Mouse (Mus musculus) hindbrain, embryonic 11.5 days (tissue): ENCODE measurements around the gene Morn2. TPM values are rescaled to one million over a fixed set of nuclear protein-coding genes. Genes with fewer than 3 reads are reported as not detected.

Source experiments
- ATAC-seq: fragments of 200-750 bp; cut with Nextera tagmentation; 2 replicates; pipeline ENCODE4 v1.8.0; 2017; ENCODE audit warnings: mild to moderate bottlenecking, moderate TSS enrichment, moderate library complexity; ENCODE audit not compliant: low FRiP score
- DNase-seq: peaks from one replicate; pipeline ENCODE4 v3.0.0-alpha.2; 2015; ENCODE audit warnings: low spot score
- H3K27ac ChIP-seq: fragments of 300-500 bp; sonication (generic); 2 replicates; pipeline ENCODE4 v1.5.1; 2014; ENCODE audit warnings: mild to moderate bottlenecking, low read depth, low read length
- H3K27me3 ChIP-seq: fragments of 300-500 bp; sonication (generic); 2 replicates; pipeline ENCODE4 v1.6.1; 2014; ENCODE audit warnings: mild to moderate bottlenecking, low read length, moderate library complexity, mixed read lengths; ENCODE audit not compliant: control insufficient read depth, insufficient read depth
- H3K36me3 ChIP-seq: fragments of 300-500 bp; sonication (generic); 2 replicates; pipeline ENCODE4 v1.6.1; 2014; ENCODE audit warnings: mild to moderate bottlenecking, low read length, moderate library complexity, mixed read lengths; ENCODE audit not compliant: control insufficient read depth, insufficient read depth
- H3K4me1 ChIP-seq: fragments of 300-500 bp; sonication (generic); replicated peaks from 2 replicates; pipeline ENCODE4 v1.6.1; 2014; ENCODE audit warnings: low read length, mixed read lengths; ENCODE audit not compliant: control insufficient read depth, insufficient read depth
- H3K4me2 ChIP-seq: fragments of 300-500 bp; sonication (generic); replicated peaks from 2 replicates; pipeline ENCODE4 v1.6.1; 2014; ENCODE audit warnings: mild to moderate bottlenecking, low read depth, low read length
- H3K4me3 ChIP-seq: fragments of 300-500 bp; sonication (generic); 2 replicates; pipeline ENCODE4 v1.5.1; 2014; ENCODE audit warnings: low read depth, low read length
- H3K9ac ChIP-seq: fragments of 300-500 bp; sonication (generic); 2 replicates; pipeline ENCODE4 v1.6.1; 2014; ENCODE audit warnings: low read depth, low read length
- H3K9me3 ChIP-seq: fragments of 300-500 bp; sonication (generic); 2 replicates; pipeline ENCODE4 v1.6.1; 2016; ENCODE audit warnings: low read length; ENCODE audit not compliant: control insufficient read depth
- WGBS: fragments of 180-500 bp; shearing (Covaris S2); extraction: QIAGEN DNeasy Blood & Tissue Kit; methylation state at CpG from one replicate; pipeline ENCODE4 v1.1.7; 2014; 5-methylcytosine and 5-hydroxymethylcytosine counted together
- polyA plus RNA-seq: library from polyadenylated mRNA; unstranded; fragments of >200 nt; fragmentation: Nextera tagmentation; extraction: Ambion mirVana; gene quantifications from 2 replicates; pipeline ENCODE4 v1.2.1, GENCODE M21; 2014

Gene Morn2
- polyA plus RNA-seq, 1 experiment from 2014 or later, result 32.0 TPM

DNA sequence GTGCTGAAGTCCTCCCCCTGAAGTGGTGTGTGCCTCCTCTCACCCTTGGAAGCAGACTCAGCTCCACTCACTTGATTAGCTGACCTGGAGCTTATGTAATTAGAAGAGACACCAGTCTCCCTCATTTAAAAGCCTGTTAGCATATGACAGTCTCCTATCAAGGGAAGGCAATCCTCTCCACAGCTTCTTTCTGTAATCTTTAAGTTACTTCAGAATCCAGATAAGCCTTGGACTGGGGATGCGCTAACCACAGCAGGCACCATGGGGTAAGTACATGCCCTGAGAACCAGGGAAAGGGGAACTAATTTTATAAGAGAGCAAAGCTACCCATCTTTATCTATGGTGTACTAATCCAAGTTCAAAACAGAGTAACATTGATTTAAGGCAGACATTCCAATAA lies 17.2 kb downstream of the Morn2 start, which contains the start of gene Arhgef33:
Arhgef33 (plus strand) TSS at position 157 of the 400 bp plus-strand sequence.
- H3K9ac ChIP-seq, result no peak within 1 kb of the TSS
- 89% methylated on average over 1 of the region's 1 CpGs for WGBS
- no peaks in the 10 kb centered on the region for H3K9me3 ChIP-seq
- no peaks in the 10 kb centered on the region for H3K36me3 ChIP-seq
- H3K27ac ChIP-seq, result no peak within 1 kb of the TSS
- no peaks in the 10 kb centered on the region for H3K27me3 ChIP-seq
- H3K4me2 ChIP-seq, result no peak within 1 kb of the TSS
- no peaks in the 10 kb centered on the region for H3K4me1 ChIP-seq
- ATAC-seq (no peak), DNase-seq (no peak)
- H3K4me3 ChIP-seq, result no peak within 1 kb of the TSS

DNA sequence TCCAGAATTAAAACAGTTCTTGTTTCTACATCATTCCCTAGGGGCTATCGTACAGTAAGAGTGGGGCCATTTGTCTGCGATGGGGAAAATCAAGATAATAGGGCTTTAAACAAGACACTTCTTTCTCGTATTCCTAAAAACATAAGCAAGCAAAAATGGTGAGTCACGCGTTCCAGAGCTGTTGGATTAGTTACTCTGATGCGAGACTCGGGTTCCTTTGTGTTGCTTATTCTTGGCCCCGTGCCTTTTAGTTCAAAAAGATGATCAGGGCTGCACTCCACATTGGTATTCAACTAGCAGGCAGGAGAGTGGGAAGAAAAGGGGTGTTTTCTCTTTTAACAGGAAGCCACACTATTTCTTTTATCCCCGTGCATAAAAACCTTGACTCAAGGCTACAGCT lies 21.8 kb downstream of the Morn2 start:
- no peak overlapping the region for H3K4me3 ChIP-seq
- no peaks in the 10 kb centered on the region for H3K4me1 ChIP-seq
- H3K36me3 ChIP-seq, result no peaks in the 10 kb centered on the region
- H3K27ac ChIP-seq, result no peak overlapping the region
- no peak overlapping the region for H3K4me2 ChIP-seq
- H3K9ac ChIP-seq, result no peak overlapping the region
- ATAC-seq (no peak), DNase-seq (no peak)
- no peaks in the 10 kb centered on the region for H3K9me3 ChIP-seq
- 83% methylated on average over 9 of the region's 9 CpGs for WGBS
- H3K27me3 ChIP-seq, result no peaks in the 10 kb centered on the region

DNA sequence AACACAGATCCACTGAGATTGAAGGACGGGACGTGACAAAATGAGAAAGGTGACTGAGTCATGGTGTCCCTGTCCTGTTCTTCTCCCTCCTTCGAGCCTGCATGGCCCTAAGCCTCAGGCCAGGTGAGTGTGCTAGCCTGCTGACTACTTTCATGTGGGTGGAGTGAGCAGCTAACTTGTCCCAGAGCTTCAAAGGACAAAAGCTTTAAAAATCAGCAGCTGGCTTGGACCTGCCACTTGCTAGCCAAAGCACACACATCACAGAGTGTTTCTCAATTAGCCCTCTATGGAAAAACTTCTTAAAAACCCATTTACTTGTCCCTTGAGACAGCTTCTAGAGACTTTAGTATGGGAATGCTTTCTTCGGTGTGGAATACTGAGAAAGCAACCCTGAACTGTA lies 22.4 kb downstream of the Morn2 start:
- Histone ChIP-seq H3K4me2 (no peak overlapping the region), H3K27me3 (no peaks in the 10 kb centered on the region), H3K9ac (no peak overlapping the region), H3K9me3 (no peaks in the 10 kb centered on the region), H3K4me3 (no peak overlapping the region), H3K36me3 (no peaks in the 10 kb centered on the region), H3K4me1 (no peaks in the 10 kb centered on the region), H3K27ac (no peak overlapping the region)
- DNase-seq (no peak), ATAC-seq (no peak)
- WGBS, result 81% methylated on average over 4 of the region's 4 CpGs

DNA sequence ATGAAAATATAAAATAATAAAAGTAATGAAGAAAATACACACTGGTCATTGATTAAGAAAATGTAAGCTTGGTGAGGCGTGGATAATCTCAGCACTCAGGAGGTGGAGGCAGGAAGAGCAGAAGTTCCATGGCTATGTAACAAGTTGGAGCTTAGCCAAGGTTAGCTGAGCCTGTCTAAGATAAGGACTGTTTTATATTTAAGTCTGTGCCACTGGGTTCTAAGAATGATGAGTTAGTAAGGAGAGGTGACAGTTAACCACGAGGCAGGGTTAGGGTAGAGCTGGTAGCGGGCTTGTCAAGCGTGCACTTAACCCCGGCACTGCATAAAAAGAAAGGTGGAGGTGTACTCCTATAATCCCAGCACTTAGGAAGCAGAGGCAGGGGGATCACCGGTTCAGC lies 32.2 kb downstream of the Morn2 start:
- H3K4me1 ChIP-seq, result no peaks in the 10 kb centered on the region
- H3K4me2 ChIP-seq, result no peak overlapping the region
- no peaks in the 10 kb centered on the region for H3K36me3 ChIP-seq
- ATAC-seq (no peak), DNase-seq (no peak)
- no peaks in the 10 kb centered on the region for H3K27me3 ChIP-seq
- H3K4me3 ChIP-seq, result no peak overlapping the region
- H3K9me3 ChIP-seq, result no peaks in the 10 kb centered on the region
- H3K27ac ChIP-seq, result no peak overlapping the region
- WGBS, result 91% methylated on average over 6 of the region's 6 CpGs
- H3K9ac ChIP-seq, result no peak overlapping the region

DNA sequence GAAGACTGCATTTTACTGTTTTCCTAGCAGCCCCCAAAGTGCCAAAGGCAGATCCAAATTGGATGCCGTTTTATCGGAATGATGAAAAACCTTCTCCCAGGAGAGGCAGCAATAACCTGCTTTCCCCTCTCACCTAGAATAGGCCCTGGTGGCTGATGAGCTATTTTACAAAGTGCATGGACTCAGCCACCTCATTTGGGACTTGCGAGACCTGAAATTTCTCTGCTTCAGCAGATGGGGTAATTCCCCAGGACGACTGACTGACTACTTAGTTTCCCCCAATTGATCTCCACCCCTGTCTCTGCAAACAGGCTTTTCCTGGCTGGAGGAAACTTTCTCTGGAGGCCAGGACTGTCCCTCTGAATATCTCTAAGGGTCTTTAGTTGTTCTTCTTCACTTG lies 33.0 kb downstream of the Morn2 start:
- no peak overlapping the region for H3K27ac ChIP-seq
- H3K4me1 ChIP-seq, result no peaks in the 10 kb centered on the region
- H3K4me3 ChIP-seq, result no peak overlapping the region
- no peaks in the 10 kb centered on the region for H3K27me3 ChIP-seq
- ATAC-seq, result no peak
- WGBS, result 87% methylated on average over 4 of the region's 4 CpGs
- H3K9ac ChIP-seq, result no peak overlapping the region
- H3K4me2 ChIP-seq, result no peak overlapping the region
- DNase-seq, result no peak
- H3K9me3 ChIP-seq, result no peaks in the 10 kb centered on the region
- no peaks in the 10 kb centered on the region for H3K36me3 ChIP-seq

DNA sequence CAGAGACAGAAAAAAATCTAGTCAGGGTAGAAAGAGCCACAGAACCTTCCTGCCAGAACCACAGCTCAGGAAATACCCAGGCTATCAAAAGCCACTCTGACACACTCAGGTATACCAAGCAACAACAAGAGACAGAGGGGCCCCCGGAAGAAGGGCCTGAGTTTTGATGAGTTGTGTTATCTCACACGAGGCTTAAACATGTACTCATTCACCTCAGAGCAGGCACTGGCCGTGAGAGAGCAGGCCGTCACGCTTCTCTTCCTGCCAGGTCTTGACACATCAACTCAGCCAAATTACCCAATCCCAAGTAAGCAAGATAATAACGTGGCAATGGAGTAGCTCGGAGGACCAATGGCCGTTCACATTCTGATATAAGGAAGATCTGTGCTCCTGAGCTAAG lies 33.7 kb downstream of the Morn2 start:
- DNase-seq, result no peak
- ATAC-seq, result no peak
- Histone ChIP-seq H3K4me2 (no peak overlapping the region), H3K36me3 (no peaks in the 10 kb centered on the region), H3K4me1 (no peaks in the 10 kb centered on the region), H3K27me3 (no peaks in the 10 kb centered on the region), H3K27ac (no peak overlapping the region), H3K9me3 (no peaks in the 10 kb centered on the region), H3K9ac (no peak overlapping the region), H3K4me3 (no peak overlapping the region)
- WGBS, result 84% methylated on average over 8 of the region's 8 CpGs

DNA sequence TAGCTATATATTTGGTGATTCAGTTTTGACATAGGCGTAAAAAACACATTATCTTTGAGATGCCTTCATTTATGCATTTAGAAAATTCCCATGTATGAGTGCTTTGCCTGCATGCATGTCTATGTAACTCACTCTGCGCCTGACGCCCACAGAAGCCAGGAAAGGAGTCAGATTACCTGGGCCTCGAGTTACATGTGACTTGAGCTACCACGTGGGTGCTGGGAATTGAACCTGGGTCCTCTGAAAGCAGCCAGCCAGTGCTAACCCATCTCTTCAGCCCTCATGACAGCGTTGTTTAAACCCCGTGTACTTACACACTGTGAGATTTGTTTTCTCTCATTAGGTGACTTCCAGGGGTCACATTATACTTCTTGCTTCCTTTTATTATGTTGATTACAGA lies 34.5 kb downstream of the Morn2 start:
- no peak for ATAC-seq
- Histone ChIP-seq H3K9me3 (no peaks in the 10 kb centered on the region), H3K27ac (no peak overlapping the region), H3K4me3 (no peak overlapping the region), H3K4me1 (no peaks in the 10 kb centered on the region), H3K9ac (no peak overlapping the region), H3K36me3 (no peaks in the 10 kb centered on the region), H3K4me2 (no peak overlapping the region), H3K27me3 (no peaks in the 10 kb centered on the region)
- 81% methylated on average over 7 of the region's 7 CpGs for WGBS
- DNase-seq, result no peak

DNA sequence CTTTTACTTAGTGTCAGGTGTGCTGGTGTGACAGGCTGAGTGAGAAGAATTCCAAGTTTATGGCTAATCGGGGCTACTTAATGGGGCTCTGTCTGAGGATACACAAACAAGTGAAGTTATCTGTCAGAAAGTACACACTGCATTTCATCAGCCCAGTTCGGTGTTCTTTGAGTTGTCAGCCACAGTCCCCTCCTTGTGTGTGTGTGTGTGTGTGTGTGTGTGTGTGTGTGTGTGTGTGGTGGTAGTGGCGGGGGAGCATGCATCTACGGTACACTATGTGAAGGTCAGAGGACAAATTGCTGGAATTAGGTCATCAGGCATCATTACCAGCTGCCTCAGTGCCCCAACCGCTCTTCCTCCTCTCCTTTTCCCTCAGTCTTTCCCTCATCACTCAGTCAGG lies 35.5 kb downstream of the Morn2 start:
- Histone ChIP-seq H3K4me3 (no peak overlapping the region), H3K9me3 (no peaks in the 10 kb centered on the region), H3K4me1 (no peaks in the 10 kb centered on the region), H3K9ac (no peak overlapping the region), H3K27ac (no peak overlapping the region), H3K4me2 (no peak overlapping the region), H3K36me3 (no peaks in the 10 kb centered on the region), H3K27me3 (no peaks in the 10 kb centered on the region)
- ATAC-seq (no peak), DNase-seq (no peak)
- 90% methylated on average over 5 of the region's 5 CpGs for WGBS

DNA sequence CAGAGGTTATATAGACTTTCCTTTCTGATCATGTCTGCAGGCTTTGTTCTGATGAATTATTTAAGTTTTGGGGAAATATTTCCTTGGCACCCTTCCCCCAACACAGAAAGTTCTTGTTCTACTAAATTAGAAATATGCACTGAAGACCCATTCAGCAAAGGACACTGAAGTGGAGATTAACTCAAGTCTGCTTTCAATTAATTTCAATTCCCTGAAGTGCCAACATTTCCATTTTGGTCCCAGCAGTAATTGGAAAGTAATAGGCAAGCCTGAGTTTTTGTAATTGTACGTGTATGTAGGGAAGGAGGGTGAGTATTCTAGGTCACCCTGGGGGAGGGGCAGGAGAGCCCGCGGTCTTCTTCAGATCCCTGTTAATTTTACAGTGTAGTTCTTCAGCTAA lies 36.4 kb downstream of the Morn2 start:
- H3K9ac ChIP-seq, result no peak overlapping the region
- H3K4me3 ChIP-seq, result no peak overlapping the region
- no peak overlapping the region for H3K4me2 ChIP-seq
- no peaks in the 10 kb centered on the region for H3K9me3 ChIP-seq
- H3K4me1 ChIP-seq, result no peaks in the 10 kb centered on the region
- DNase-seq (no peak), ATAC-seq (no peak)
- H3K36me3 ChIP-seq, result no peaks in the 10 kb centered on the region
- 79% methylated on average over 3 of the region's 3 CpGs for WGBS
- H3K27ac ChIP-seq, result no peak overlapping the region
- H3K27me3 ChIP-seq, result no peaks in the 10 kb centered on the region
